Mouse (Mus musculus) forebrain, embryonic 12.5 days (tissue): Measurements from ENCODE around the gene Tspo2. TPM values are rescaled to one million over a fixed set of nuclear protein-coding genes. Genes with fewer than 3 reads are reported as not detected.

Experiments
- ATAC-seq: fragments of 200-750 bp; cut with Nextera tagmentation; 2 replicates; pipeline ENCODE4 v1.8.0; 2017; ENCODE audit warnings: moderate TSS enrichment; ENCODE audit not compliant: low FRiP score
- H3K27ac ChIP-seq: fragments of 300-500 bp; sonication (generic); 2 replicates; pipeline ENCODE4 v1.5.1; 2016; ENCODE audit warnings: mild to moderate bottlenecking
- H3K27me3 ChIP-seq: fragments of 300-500 bp; sonication (generic); 2 replicates; pipeline ENCODE4 v1.6.1; 2016; ENCODE audit warnings: mild to moderate bottlenecking
- H3K36me3 ChIP-seq: fragments of 300-500 bp; sonication (generic); replicated peaks from 2 replicates; pipeline ENCODE4 v1.6.1; 2016; ENCODE audit warnings: mild to moderate bottlenecking
- H3K4me1 ChIP-seq: fragments of 300-500 bp; sonication (generic); 2 replicates; pipeline ENCODE4 v1.6.1; 2016
- H3K4me2 ChIP-seq: fragments of 300-500 bp; sonication (generic); 2 replicates; pipeline ENCODE4 v1.6.1; 2016; ENCODE audit warnings: mild to moderate bottlenecking, moderate library complexity
- H3K4me3 ChIP-seq: fragments of 300-500 bp; sonication (generic); replicated peaks from 2 replicates; pipeline ENCODE4 v1.5.1; 2016; ENCODE audit warnings: mild to moderate bottlenecking
- H3K9ac ChIP-seq: fragments of 300-500 bp; sonication (generic); 2 replicates; pipeline ENCODE4 v1.6.1; 2016; ENCODE audit warnings: mild to moderate bottlenecking
- H3K9me3 ChIP-seq: fragments of 300-500 bp; sonication (generic); 2 replicates; pipeline ENCODE4 v1.6.1; 2016
- WGBS: fragments of 180-500 bp; shearing (Covaris S2); methylation state at CpG from one replicate; pipeline ENCODE4 v1.1.7; 2016; 5-methylcytosine and 5-hydroxymethylcytosine counted together
- polyA plus RNA-seq: library from polyadenylated mRNA; unstranded; fragments of >200 nt; fragmentation: Nextera tagmentation; extraction: Ambion mirVana; gene quantifications from 2 replicates; pipeline ENCODE4 v1.2.1, GENCODE M21; 2016

Gene Tspo2
- polyA plus RNA-seq, 1 experiment from 2014 or later: 1.5 TPM

DNA sequence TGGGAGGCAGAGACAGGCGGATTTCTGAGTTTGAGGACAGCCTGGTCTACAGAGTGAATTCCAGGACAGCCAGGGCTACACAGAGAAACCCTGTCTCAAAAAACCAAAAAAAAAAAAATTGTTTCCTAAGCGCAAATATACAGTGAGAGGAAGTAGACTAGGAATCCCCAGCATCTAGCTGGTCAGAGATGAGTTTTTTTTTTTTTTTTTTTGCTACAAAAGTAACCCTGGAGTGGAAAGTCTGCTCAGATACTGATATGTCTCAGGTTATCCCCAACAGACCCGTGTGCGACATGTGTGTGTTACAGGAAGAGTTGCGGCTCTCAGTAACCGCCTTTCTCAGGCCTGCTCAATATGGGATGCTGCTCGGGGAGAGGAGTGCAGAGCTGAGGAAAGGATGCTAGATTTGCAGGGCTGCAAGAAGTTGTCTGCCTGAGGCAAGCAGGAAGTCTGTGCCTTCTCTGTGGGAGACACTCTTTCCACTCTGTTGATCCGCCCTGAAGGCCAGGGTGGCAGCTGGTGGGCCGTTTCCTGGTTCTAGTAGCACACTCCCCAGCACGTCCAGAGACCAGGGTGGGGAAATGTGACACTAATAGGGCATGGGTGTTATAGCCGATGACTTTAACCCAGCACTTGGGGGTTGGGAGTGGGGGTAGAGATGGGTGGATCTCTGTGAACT, 23.3 kb downstream of the Tspo2 start:
- Histone ChIP-seq H3K4me1 (peaks cover 21% of the 10 kb centered on the region), H3K9ac (no peak overlapping the region), H3K9me3 (no peaks in the 10 kb centered on the region), H3K4me3 (no peak overlapping the region), H3K4me2 (no peak overlapping the region), H3K36me3 (no peaks in the 10 kb centered on the region), H3K27me3 (no peaks in the 10 kb centered on the region), H3K27ac (no peak overlapping the region)
- ATAC-seq: no peak
- 75% methylated on average over 11 of the region's 11 CpGs for WGBS

DNA sequence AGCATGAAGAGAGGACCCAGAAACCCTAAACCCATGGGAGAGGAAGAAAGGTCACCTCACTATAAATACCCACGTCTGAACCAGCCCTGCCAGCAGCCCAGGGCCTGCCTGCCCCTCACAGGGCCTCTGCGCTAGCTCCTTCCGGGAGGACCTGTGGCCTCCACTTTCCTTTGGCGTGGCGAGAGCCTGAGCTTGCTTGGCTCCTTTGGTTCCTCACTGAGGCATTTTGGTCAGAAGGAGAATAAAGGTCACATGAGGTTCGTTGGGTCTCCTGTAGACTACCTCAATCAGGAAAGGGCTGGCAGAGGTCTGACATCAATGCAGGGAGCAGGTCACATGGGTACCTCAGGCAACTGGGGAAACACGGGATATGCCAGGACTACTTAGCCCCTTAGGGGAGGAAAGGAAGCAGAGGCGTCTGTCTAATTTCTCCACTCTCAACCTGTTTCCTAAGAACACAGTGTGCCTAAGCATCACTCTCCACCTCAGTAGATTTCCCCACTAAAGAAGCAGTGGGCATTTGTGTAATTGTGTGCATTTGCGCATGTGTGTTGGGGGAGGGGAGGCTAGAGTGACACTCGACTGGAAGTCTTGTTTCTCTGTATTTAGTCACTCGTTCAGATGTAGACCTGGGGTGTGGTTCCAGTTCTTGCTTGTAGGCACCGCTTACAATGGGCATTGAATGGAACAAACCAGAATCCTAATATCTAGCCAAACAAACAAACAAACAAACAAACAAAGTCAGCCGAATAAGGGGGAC, 24.2 kb downstream of the Tspo2 start:
- peaks cover 15% of the 10 kb centered on the region for H3K4me1 ChIP-seq
- H3K27ac ChIP-seq: no peak overlapping the region
- H3K9me3 ChIP-seq: no peaks in the 10 kb centered on the region
- H3K9ac ChIP-seq: no peak overlapping the region
- no peak overlapping the region for H3K4me2 ChIP-seq
- no peak for ATAC-seq
- 77% methylated on average over 13 of the region's 13 CpGs for WGBS
- H3K36me3 ChIP-seq: no peaks in the 10 kb centered on the region
- no peaks in the 10 kb centered on the region for H3K27me3 ChIP-seq
- no peak overlapping the region for H3K4me3 ChIP-seq

DNA sequence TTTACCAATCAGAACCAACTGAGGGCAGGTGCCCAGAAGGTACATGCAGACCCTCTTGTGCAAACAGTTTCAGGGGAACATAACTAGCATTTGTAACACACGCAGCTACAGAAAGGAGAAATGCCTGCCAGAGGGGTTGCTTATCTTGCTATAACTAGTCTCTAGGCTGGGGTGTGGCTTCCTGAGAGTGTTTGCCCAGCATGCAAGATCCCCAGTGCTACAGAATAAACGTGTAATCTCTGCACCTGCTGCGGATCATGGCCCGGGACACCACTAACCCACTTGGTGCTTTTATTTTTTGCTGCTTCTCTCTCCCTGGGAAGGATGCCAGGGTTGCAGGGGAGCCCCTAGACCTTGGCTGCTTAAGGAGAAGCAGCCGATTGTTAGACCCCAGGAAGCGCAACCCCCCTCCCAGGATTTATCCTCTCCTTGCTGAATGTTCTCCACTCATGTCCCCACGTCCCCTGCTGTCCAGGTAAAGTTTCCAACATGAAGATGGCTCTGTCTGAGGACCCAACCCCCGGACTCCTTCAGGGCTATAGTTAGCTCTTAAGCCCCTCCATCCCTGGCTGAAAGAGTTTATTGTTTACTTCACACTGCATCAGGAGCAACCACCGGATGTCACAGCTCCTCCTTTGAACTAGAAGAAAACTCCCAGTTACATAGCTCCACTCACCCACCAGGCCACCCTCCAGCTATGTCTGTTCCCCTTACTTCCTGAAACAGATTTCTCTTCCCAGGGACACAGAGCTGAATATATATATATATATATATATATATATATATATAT, 25.3 kb downstream of the Tspo2 start:
- Histone ChIP-seq H3K4me1 (peaks cover 15% of the 10 kb centered on the region; the same call in 1 of the 2 replicates), H3K4me2 (no peak overlapping the region), H3K27ac (0 out of 2 replicates have a peak overlapping the region, but pooled peaks have one; percentile 5), H3K9me3 (no peaks in the 10 kb centered on the region), H3K4me3 (no peak overlapping the region), H3K9ac (no peak overlapping the region), H3K27me3 (no peaks in the 10 kb centered on the region), H3K36me3 (no peaks in the 10 kb centered on the region)
- ATAC-seq: no peak
- WGBS: 35% methylated on average over 9 of the region's 9 CpGs

DNA sequence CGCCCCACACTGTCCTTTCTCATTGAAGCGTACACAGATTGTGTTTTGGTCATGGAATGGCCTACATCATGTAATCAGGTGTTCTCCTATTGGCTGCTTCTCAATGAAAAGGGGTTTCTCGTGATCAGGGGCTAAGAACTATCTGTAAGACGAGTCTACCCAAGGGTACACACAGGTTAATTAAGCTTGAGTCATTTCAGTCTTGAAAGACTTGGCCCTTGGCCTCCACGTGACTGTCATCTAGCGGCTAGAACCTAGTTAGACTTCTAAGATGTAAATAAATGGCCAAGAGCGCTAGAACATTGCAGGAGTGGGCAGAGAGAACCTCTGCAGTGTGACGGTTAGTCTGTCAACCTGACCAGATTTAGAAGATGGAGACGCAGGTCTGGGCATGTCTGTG, 27.1 kb downstream of the Tspo2 start:
- ATAC-seq: no peak
- H3K27ac ChIP-seq: no peak overlapping the region
- no peaks in the 10 kb centered on the region for H3K27me3 ChIP-seq
- no peaks in the 10 kb centered on the region for H3K36me3 ChIP-seq
- H3K9ac ChIP-seq: no peak overlapping the region
- 78% methylated on average over 9 of the region's 9 CpGs for WGBS
- H3K4me2 ChIP-seq: no peak overlapping the region
- no peaks in the 10 kb centered on the region for H3K9me3 ChIP-seq
- H3K4me3 ChIP-seq: no peak overlapping the region
- peaks cover 15% of the 10 kb centered on the region; the same call in 1 of the 2 replicates for H3K4me1 ChIP-seq

DNA sequence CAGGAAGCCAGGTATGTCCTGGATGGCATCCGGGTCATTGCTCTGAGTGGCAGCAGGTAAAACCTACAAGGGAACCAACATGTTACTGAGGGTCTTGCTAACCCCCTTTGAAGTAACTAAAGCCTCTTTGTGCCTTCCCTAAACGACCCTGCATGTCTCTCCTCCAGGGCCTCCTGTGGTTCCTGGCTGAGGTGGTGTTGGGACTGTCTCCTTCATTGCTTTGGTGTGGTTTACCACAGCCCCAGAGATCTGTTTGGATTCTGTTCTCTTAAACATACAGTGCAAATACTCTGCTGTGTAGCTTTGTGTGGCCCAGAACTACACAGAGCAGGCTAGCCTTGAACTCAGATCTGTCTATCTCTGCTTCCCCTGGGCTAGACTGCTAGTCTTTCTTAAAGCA, 31.8 kb downstream of the Tspo2 start:
- 76% methylated on average over 2 of the region's 2 CpGs for WGBS
- Histone ChIP-seq H3K4me1 (no peaks in the 10 kb centered on the region), H3K36me3 (peaks cover 37% of the 10 kb centered on the region), H3K9ac (no peak overlapping the region), H3K4me2 (no peak overlapping the region), H3K27ac (no peak overlapping the region), H3K4me3 (no peak overlapping the region), H3K27me3 (no peaks in the 10 kb centered on the region), H3K9me3 (no peaks in the 10 kb centered on the region)
- ATAC-seq: no peak

DNA sequence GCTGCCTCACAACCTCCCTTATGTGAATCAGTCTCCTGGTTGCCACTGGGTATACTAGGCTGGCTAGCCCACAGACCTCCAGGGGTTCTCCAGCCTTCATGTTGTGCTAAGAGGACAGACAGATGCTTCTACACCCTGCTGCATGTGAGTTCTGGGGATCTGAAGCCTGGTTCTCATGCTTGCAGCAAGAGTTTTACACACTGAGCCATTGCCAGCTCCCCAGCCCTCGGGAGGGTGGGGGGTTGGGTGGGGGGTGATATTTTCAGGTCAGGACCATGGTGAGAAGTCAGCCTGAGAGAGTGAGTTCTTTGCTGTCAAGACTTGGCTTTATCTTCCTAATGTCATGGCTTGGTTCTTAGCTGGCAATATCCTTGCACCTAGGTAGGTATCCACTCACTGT, 32.5 kb downstream of the Tspo2 start:
- no peaks in the 10 kb centered on the region for H3K4me1 ChIP-seq
- no peaks in the 10 kb centered on the region for H3K9me3 ChIP-seq
- H3K4me2 ChIP-seq: no peak overlapping the region
- H3K9ac ChIP-seq: no peak overlapping the region
- peaks cover 43% of the 10 kb centered on the region for H3K36me3 ChIP-seq
- H3K4me3 ChIP-seq: no peak overlapping the region
- 87% methylated on average over 1 of the region's 1 CpGs for WGBS
- no peaks in the 10 kb centered on the region for H3K27me3 ChIP-seq
- no peak overlapping the region for H3K27ac ChIP-seq
- ATAC-seq: no peak

DNA sequence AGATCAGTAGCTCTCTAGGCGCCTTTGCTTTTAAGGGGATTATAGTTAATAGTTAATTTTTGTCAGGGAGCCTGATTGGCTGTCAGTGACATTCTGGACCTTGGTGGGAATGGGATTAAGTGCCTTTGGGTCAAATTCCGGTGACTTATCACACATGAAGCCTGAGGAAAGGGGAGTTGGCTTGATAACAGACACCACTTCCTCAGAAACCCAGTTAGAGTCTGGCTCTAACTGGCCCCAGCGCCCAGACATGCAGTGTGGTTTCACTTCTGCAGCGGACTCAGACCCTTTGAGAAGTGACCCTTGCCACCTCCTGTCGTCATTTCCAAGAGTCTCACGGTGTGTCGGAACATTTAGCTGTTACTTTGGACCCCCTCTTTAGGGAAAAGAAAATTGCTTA, 33.1 kb downstream of the Tspo2 start:
- 94% methylated on average over 7 of the region's 7 CpGs for WGBS
- Histone ChIP-seq H3K9ac (no peak overlapping the region), H3K27me3 (no peaks in the 10 kb centered on the region), H3K36me3 (peaks cover 48% of the 10 kb centered on the region), H3K9me3 (no peaks in the 10 kb centered on the region), H3K27ac (no peak overlapping the region), H3K4me2 (no peak overlapping the region), H3K4me3 (no peak overlapping the region), H3K4me1 (no peaks in the 10 kb centered on the region)
- no peak for ATAC-seq

DNA sequence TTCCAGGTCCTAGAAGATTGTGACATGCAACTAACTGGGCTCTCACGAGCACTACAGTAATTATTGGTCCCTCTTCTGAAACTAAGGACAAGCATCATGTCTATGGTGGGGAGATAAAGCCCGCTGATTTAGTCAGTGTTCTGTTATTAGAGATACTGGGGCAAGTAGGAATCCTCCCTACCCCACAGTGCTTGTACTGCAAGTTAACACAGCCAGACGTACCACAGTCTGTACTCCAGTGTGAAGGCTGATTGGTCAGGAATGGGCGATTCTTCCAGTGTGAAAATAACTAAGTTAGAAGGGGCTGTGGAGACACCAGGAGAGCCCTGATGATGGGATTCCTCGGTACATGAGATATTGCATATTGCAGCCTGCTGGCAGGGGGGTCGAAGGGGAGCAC, 33.8 kb downstream of the Tspo2 start:
- H3K27me3 ChIP-seq: no peaks in the 10 kb centered on the region
- 90% methylated on average over 6 of the region's 6 CpGs for WGBS
- H3K9me3 ChIP-seq: no peaks in the 10 kb centered on the region
- H3K9ac ChIP-seq: no peak overlapping the region
- no peak overlapping the region for H3K4me3 ChIP-seq
- no peaks in the 10 kb centered on the region for H3K4me1 ChIP-seq
- ATAC-seq: no peak
- no peak overlapping the region for H3K27ac ChIP-seq
- no peak overlapping the region for H3K4me2 ChIP-seq
- H3K36me3 ChIP-seq: peaks cover 48% of the 10 kb centered on the region

DNA sequence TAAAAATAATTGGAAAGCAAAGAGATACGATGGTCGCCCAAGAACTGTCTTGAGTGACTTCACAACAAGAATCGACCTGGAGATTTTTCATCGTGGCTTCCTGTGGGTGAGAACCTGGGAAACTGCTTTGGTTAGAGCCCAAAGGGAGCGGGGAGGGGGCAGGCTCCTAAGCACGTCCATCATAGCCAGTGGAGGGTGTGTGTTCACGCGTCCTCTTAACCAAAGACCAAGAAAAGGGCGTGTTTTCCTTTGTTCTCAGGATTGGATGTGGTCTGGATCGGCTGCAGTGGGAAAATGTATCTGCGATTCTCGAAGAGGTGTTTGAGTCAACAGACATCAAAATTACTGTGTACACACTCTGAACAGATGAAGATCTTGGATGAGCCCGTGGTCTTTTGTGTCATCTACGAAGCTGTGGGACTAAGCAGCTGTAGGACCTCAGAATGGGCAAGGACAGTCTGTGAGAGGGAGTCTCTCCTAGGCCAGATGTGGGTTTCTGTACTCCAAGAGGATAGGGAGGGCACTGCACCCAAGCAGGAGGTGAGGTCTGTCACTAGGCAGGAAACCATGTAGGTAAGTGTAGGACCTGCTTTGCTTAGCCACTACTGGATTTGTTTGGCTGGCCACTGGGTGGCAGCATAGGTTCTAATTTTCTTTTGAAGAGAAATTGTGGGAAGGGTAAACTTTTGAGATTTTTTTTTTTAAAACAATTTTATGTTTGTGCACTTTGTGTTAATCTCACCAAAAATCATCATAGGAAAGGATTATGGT, 34.7 kb downstream of the Tspo2 start:
- 91% methylated on average over 14 of the region's 14 CpGs for WGBS
- Histone ChIP-seq H3K4me2 (no peak overlapping the region), H3K4me1 (peaks cover 5% of the 10 kb centered on the region; the same call in 1 of the 2 replicates), H3K27me3 (no peaks in the 10 kb centered on the region), H3K9me3 (no peaks in the 10 kb centered on the region), H3K9ac (no peak overlapping the region), H3K27ac (0 out of 2 replicates have a peak overlapping the region, but pooled peaks have one; percentile 10), H3K36me3 (peaks cover 48% of the 10 kb centered on the region), H3K4me3 (no peak overlapping the region)
- peak; percentile 83 for ATAC-seq

DNA sequence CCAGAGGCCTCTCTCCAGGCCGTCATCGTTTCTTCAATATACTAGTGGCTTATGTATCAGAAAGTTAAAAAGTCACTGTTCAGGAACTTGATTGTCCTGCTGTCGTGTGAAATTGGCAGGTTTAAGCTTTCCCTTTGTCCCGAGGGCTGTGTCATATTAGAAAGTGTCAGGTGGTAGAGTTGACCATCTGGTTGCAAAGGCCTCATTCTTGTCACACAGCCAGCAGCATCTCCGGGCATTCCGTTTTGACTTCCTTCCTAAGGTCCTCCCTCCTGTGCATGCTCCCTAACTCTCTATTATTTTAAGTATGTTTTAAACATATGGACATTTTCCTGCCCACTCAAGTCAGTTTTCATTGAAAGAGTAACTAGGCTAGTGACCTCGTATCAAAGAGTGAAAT, 35.3 kb downstream of the Tspo2 start:
- Histone ChIP-seq H3K36me3 (peaks cover 48% of the 10 kb centered on the region), H3K4me1 (peaks cover 10% of the 10 kb centered on the region), H3K27me3 (no peaks in the 10 kb centered on the region), H3K9me3 (no peaks in the 10 kb centered on the region), H3K9ac (no peak overlapping the region), H3K27ac (0 out of 2 replicates have a peak overlapping the region, but pooled peaks have one; percentile 10), H3K4me2 (no peak overlapping the region), H3K4me3 (no peak overlapping the region)
- ATAC-seq: no peak
- 86% methylated on average over 7 of the region's 7 CpGs for WGBS

DNA sequence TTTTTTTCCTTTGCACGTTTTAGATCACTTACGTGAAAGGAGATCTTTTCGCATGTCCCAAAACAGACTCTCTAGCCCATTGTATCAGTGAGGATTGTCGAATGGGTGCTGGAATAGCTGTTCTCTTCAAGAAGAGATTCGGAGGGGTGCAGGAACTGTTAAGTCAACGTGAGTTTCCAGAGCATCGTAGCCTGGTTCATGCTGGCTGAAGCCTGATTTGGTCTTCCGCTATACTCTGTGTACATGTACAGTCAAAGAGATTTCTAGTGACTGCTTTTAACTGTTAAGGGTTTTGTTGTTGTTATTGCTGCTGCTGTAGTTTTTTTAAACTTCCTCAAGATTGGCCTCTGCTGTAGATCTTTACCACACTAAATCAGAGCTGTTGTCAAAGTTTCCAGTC, 40.1 kb downstream of the Tspo2 start:
- H3K36me3 ChIP-seq: peaks cover 27% of the 10 kb centered on the region
- WGBS: 55% methylated on average over 8 of the region's 8 CpGs
- no peak for ATAC-seq
- H3K9ac ChIP-seq: peak overlapping the region; percentile 78
- H3K4me2 ChIP-seq: peak overlapping the region; percentile 72
- H3K27ac ChIP-seq: peak overlapping the region; percentile 100; the same call in 1 of the 2 replicates
- peaks cover 27% of the 10 kb centered on the region for H3K4me1 ChIP-seq
- no peaks in the 10 kb centered on the region for H3K27me3 ChIP-seq
- peak overlapping the region; percentile 83 for H3K4me3 ChIP-seq
- no peaks in the 10 kb centered on the region for H3K9me3 ChIP-seq
